Mouse (Mus musculus): ENCODE data around the gene Socs7. TPM values are rescaled to one million over a fixed set of nuclear protein-coding genes. Genes with fewer than 3 reads are reported as not detected.

Gene Socs7
- total and polyA plus RNA-seq, 2 experiments, result 3.7 to 4.0 TPM

DNA sequence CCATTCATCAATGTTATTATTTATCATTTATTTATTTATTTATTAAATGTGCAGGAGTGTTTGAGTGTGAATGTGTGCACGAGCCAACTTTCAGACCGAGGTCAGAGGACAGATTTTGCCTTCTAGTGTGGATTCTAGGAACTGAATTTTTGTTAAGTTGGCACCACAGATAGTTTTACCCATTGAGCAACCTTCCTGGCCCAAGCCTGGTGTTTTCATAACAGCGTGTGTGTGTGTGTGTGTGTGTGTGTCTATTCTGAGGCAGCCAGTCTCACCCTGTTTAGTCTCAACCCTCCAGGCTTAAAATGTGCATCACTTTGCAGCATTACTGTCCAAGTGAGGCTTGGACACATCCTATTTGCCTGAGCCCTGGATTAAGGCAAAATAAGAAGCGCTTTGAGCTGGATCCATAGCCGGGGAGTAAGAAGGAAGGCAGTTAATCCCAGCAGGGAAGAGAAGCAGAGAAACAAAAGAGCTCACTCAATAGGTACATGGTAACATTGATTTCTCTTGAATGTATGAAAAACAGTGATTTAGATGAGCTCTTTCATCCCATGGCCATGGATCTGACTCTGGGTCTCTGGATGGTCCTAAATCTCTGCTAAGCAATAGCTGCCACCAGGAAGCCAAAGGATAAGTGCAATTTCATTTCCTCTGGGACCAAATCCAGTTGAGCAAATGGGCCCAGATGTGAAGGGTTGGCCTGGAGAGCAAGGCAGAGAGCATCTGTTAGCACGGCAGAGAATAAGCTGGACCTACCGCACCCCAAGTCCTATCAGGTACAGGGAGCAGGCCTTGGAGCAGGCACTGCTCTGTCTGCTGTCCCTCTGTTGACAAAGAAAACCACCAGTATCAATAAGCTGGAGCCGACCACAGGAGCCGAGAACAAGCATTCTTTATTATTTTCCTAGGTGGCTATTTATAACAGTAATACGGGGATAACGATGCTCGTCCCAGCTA is 30.8 kb upstream of the Socs7 start:
- Histone ChIP-seq H3K4me3 (ENCODE audit: insufficient read depth, low read depth, low read length) (no peak overlapping the region), H3K27me3 (ENCODE audit: control insufficient read depth, insufficient read depth, low read length) (no peaks in the 10 kb centered on the region), H3K4me1 (ENCODE audit: control insufficient read depth, insufficient read depth, low read length) (peaks cover 5% of the 10 kb centered on the region), H3K36me3 (ENCODE audit: control insufficient read depth, insufficient read depth, low read length) (peaks cover 10% of the 10 kb centered on the region), H3K27ac (replicated peaks; ENCODE audit: insufficient read depth, low read depth, low read length) (no peak overlapping the region), H3K9ac (ENCODE audit: low read depth, low read length) (no peak overlapping the region), H3K79me2 (ENCODE audit: control insufficient read depth, insufficient read depth, low read length) (no peaks in the 10 kb centered on the region)
- peak; percentile 91 for DNase-seq (ENCODE audit: extremely low read depth, low read depth, low spot score)
- TF ChIP-seq POLR2A (IDR thresholded peaks at IDR 0.05; ENCODE audit: extremely low read depth, insufficient read depth, low read length) (no peak), CTCF (IDR thresholded peaks at IDR 0.05; ENCODE audit: low read depth, low read length) (no peak)
- 67% methylated on average over 12 of the region's 12 CpGs for WGBS

DNA sequence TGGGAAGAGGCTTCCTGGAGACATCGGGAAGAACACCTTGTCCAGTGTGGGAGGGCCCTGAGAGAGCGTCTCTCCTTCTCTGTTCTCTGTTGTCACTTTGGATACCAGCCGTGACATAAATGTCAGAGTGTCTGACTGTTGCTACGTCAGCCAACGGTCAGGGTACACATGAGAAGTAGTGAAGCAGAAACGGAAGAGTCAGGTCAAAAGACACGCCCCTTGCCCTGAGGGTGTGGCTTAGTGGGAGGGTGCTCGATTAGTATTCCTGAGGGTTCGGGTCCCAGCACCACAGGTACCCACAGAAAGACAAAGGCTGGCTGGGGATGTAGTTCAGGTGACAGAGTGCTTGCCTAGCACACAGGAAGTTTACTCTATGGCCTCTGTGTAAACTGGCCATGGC is 29.3 kb upstream of the Socs7 start:
- no peak overlapping the region for H3K9ac ChIP-seq (ENCODE audit: low read depth, low read length)
- H3K27ac ChIP-seq (replicated peaks; ENCODE audit: insufficient read depth, low read depth, low read length), result no peak overlapping the region
- no peaks in the 10 kb centered on the region for H3K27me3 ChIP-seq (ENCODE audit: control insufficient read depth, insufficient read depth, low read length)
- peak; percentile 37 for DNase-seq (ENCODE audit: extremely low read depth, low read depth, low spot score)
- H3K4me1 ChIP-seq (ENCODE audit: control insufficient read depth, insufficient read depth, low read length), result peaks cover 5% of the 10 kb centered on the region
- TF ChIP-seq POLR2A (IDR thresholded peaks at IDR 0.05; ENCODE audit: extremely low read depth, insufficient read depth, low read length) (no peak), CTCF (IDR thresholded peaks at IDR 0.05; ENCODE audit: low read depth, low read length) (no peak)
- peaks cover 8% of the 10 kb centered on the region for H3K36me3 ChIP-seq (ENCODE audit: control insufficient read depth, insufficient read depth, low read length)
- 49% methylated on average over 9 of the region's 9 CpGs for WGBS
- H3K4me3 ChIP-seq (ENCODE audit: insufficient read depth, low read depth, low read length), result no peak overlapping the region
- H3K79me2 ChIP-seq (ENCODE audit: control insufficient read depth, insufficient read depth, low read length), result no peaks in the 10 kb centered on the region

DNA sequence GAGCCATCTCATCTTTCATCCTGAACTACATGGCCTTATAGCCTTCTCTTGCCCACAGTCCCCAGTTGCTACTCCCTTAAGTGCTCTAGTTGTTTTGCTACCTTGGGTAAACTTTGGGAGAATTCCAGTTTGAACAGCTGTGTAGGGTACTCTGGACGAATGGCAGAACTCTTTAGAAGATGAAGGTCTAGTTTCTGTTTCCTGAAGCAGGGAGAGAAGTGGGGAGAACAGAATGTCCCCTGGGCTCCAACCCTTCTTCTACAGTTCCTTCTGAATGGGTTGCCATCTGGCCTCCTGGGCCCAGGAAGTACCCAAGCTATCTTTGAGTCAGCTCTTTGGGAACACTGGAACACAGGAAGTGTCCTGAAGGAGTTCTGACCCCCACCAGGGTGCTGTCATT is 28.5 kb upstream of the Socs7 start:
- Histone ChIP-seq H3K4me3 (ENCODE audit: insufficient read depth, low read depth, low read length) (no peak overlapping the region), H3K4me1 (ENCODE audit: control insufficient read depth, insufficient read depth, low read length) (peaks cover 5% of the 10 kb centered on the region), H3K9ac (ENCODE audit: low read depth, low read length) (no peak overlapping the region), H3K36me3 (ENCODE audit: control insufficient read depth, insufficient read depth, low read length) (peaks cover 6% of the 10 kb centered on the region), H3K27ac (replicated peaks; ENCODE audit: insufficient read depth, low read depth, low read length) (no peak overlapping the region), H3K79me2 (ENCODE audit: control insufficient read depth, insufficient read depth, low read length) (no peaks in the 10 kb centered on the region), H3K27me3 (ENCODE audit: control insufficient read depth, insufficient read depth, low read length) (no peaks in the 10 kb centered on the region)
- no peak for DNase-seq (ENCODE audit: extremely low read depth, low read depth, low spot score)
- no peak for TF ChIP-seq POLR2A (IDR thresholded peaks at IDR 0.05; ENCODE audit: extremely low read depth, insufficient read depth, low read length)
- no peak for TF ChIP-seq CTCF (IDR thresholded peaks at IDR 0.05; ENCODE audit: low read depth, low read length)
- 28% methylated on average over 1 of the region's 1 CpGs for WGBS

DNA sequence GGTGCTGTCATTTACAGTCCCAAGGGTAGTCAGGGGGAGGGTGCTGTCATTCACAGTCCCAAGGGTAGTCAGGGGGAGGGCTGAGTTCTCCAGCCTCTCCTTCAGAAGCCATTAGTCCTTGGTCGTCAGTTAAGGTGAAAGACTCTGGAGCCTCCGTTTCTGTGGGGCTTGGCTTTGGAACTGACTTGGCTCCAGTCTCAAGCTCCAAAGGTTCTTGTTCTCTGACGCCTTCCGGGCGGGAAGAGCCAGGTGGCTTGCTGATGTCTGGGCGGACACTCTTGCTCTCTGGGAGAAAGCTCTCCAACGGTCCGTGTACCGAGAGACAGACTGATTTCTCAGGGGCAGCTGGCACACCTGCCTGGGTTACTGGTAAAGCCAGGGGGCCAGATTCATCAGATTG is 28.0 kb upstream of the Socs7 start:
- DNase-seq (ENCODE audit: extremely low read depth, low read depth, low spot score), result peak; percentile 25
- no peak overlapping the region for H3K9ac ChIP-seq (ENCODE audit: low read depth, low read length)
- 75% methylated on average over 9 of the region's 9 CpGs for WGBS
- H3K4me1 ChIP-seq (ENCODE audit: control insufficient read depth, insufficient read depth, low read length), result peaks cover 5% of the 10 kb centered on the region
- H3K4me3 ChIP-seq (ENCODE audit: insufficient read depth, low read depth, low read length), result no peak overlapping the region
- H3K27me3 ChIP-seq (ENCODE audit: control insufficient read depth, insufficient read depth, low read length), result no peaks in the 10 kb centered on the region
- no peak for TF ChIP-seq POLR2A (IDR thresholded peaks at IDR 0.05; ENCODE audit: extremely low read depth, insufficient read depth, low read length)
- TF ChIP-seq CTCF (IDR thresholded peaks at IDR 0.05; ENCODE audit: low read depth, low read length), result no peak
- H3K27ac ChIP-seq (replicated peaks; ENCODE audit: insufficient read depth, low read depth, low read length), result no peak overlapping the region
- H3K79me2 ChIP-seq (ENCODE audit: control insufficient read depth, insufficient read depth, low read length), result no peaks in the 10 kb centered on the region
- peaks cover 2% of the 10 kb centered on the region; the same call in 1 of the 2 replicates for H3K36me3 ChIP-seq (ENCODE audit: control insufficient read depth, insufficient read depth, low read length)

DNA sequence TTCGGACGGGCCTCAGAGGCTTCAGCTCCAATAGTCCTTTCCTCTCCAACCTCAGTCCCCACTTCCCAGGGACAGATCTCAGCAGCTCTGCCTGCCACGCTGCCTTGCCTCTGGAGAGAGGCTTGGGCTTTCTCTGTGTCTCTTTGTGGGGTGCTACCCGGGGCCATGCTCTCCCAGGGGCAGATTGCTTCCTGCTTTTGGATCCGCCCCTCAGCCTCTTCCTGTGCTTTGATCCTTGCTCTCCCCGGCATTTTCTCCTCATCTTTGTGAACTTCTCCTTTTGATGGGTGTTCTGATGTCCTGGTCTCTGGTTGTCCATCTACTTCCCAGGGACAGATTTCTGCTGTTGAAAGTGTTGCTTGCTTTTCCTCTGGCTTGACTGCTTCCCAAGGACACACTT is 26.1 kb upstream of the Socs7 start:
- 67% methylated on average over 6 of the region's 6 CpGs for WGBS
- Histone ChIP-seq H3K36me3 (ENCODE audit: control insufficient read depth, insufficient read depth, low read length) (no peaks in the 10 kb centered on the region), H3K27ac (replicated peaks; ENCODE audit: insufficient read depth, low read depth, low read length) (no peak overlapping the region), H3K4me3 (ENCODE audit: insufficient read depth, low read depth, low read length) (no peak overlapping the region), H3K9ac (ENCODE audit: low read depth, low read length) (no peak overlapping the region), H3K27me3 (ENCODE audit: control insufficient read depth, insufficient read depth, low read length) (no peaks in the 10 kb centered on the region), H3K4me1 (ENCODE audit: control insufficient read depth, insufficient read depth, low read length) (peaks cover 5% of the 10 kb centered on the region), H3K79me2 (ENCODE audit: control insufficient read depth, insufficient read depth, low read length) (no peaks in the 10 kb centered on the region)
- DNase-seq (ENCODE audit: extremely low read depth, low read depth, low spot score), result no peak
- no peak for TF ChIP-seq POLR2A (IDR thresholded peaks at IDR 0.05; ENCODE audit: extremely low read depth, insufficient read depth, low read length)
- TF ChIP-seq CTCF (IDR thresholded peaks at IDR 0.05; ENCODE audit: low read depth, low read length), result no peak

Measured in liver, adult 2 months (tissue).